Mouse (Mus musculus) forebrain, embryonic 12.5 days (tissue): ENCODE measurements around the gene Lemd1. TPM values are rescaled to one million over a fixed set of nuclear protein-coding genes. Genes with fewer than 3 reads are reported as not detected.
"Not testable (repeated sequence)": the region's sequence is repeated elsewhere in the genome, so short reads cannot be mapped to it uniquely, and the experiment has no call there.

Experiments used
- ATAC-seq: fragments of 200-750 bp; cut with Nextera tagmentation; 2 replicates; pipeline ENCODE4 v1.8.0; 2017; ENCODE audit warnings: moderate TSS enrichment; ENCODE audit not compliant: low FRiP score
- H3K27ac ChIP-seq: fragments of 300-500 bp; sonication (generic); 2 replicates; pipeline ENCODE4 v1.5.1; 2016; ENCODE audit warnings: mild to moderate bottlenecking
- H3K27me3 ChIP-seq: fragments of 300-500 bp; sonication (generic); 2 replicates; pipeline ENCODE4 v1.6.1; 2016; ENCODE audit warnings: mild to moderate bottlenecking
- H3K36me3 ChIP-seq: fragments of 300-500 bp; sonication (generic); replicated peaks from 2 replicates; pipeline ENCODE4 v1.6.1; 2016; ENCODE audit warnings: mild to moderate bottlenecking
- H3K4me1 ChIP-seq: fragments of 300-500 bp; sonication (generic); 2 replicates; pipeline ENCODE4 v1.6.1; 2016
- H3K4me2 ChIP-seq: fragments of 300-500 bp; sonication (generic); 2 replicates; pipeline ENCODE4 v1.6.1; 2016; ENCODE audit warnings: mild to moderate bottlenecking, moderate library complexity
- H3K4me3 ChIP-seq: fragments of 300-500 bp; sonication (generic); replicated peaks from 2 replicates; pipeline ENCODE4 v1.5.1; 2016; ENCODE audit warnings: mild to moderate bottlenecking
- H3K9ac ChIP-seq: fragments of 300-500 bp; sonication (generic); 2 replicates; pipeline ENCODE4 v1.6.1; 2016; ENCODE audit warnings: mild to moderate bottlenecking
- H3K9me3 ChIP-seq: fragments of 300-500 bp; sonication (generic); 2 replicates; pipeline ENCODE4 v1.6.1; 2016
- WGBS: fragments of 180-500 bp; shearing (Covaris S2); methylation state at CpG from one replicate; pipeline ENCODE4 v1.1.7; 2016; 5-methylcytosine and 5-hydroxymethylcytosine counted together
- polyA plus RNA-seq: library from polyadenylated mRNA; unstranded; fragments of >200 nt; fragmentation: Nextera tagmentation; extraction: Ambion mirVana; gene quantifications from 2 replicates; pipeline ENCODE4 v1.2.1, GENCODE M21; 2016

Lemd1 gene
- polyA plus RNA-seq, 1 experiment from 2014 or later: 12.3 TPM

DNA sequence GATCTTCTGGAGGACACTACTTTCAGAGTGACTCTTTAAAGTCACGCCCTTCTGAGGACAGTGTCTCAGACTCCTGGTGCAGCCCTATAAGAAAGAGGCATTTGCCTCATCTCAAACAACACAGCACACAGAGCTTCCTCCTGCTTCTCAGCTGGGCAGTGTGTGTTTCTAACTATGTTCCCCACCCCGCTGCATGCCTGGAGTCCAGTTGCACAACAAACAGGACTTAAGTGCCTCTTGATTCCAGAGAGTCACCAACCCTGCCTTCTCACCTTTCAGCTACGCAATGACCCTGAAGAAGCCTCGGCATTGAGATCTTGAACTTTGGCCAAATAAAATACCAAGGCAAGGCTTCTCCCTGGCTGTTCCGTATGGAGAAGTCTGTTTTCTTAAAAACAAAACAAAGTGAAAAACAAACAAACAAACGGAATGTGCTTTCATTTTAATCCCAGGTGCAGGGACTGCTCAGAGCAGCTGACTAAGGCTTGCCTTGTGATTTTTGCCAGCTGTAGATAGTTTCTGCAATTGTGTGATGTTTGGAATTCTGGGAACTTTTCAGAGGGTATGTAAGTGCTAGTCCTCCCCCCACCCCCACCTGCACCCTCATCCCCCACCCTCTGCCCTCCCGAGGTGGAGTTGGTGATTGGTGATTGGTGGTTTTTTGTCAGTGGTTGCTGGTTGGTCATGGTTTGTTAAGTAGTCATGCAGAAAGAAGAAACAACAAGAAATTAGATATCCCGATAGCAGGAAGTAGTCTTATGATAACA, 75.7 kb downstream of the Lemd1 start:
- Histone ChIP-seq H3K4me3 (no peak overlapping the region), H3K4me2 (no peak overlapping the region), H3K4me1 (peaks cover 13% of the 10 kb centered on the region), H3K27me3 (0 out of 2 replicates have a peak, but pooled peaks cover 2% of the 10 kb centered on the region), H3K9me3 (no peaks in the 10 kb centered on the region), H3K9ac (no peak overlapping the region), H3K27ac (no peak overlapping the region), H3K36me3 (no peaks in the 10 kb centered on the region)
- ATAC-seq: no peak
- 72% methylated on average over 8 of the region's 8 CpGs for WGBS

DNA sequence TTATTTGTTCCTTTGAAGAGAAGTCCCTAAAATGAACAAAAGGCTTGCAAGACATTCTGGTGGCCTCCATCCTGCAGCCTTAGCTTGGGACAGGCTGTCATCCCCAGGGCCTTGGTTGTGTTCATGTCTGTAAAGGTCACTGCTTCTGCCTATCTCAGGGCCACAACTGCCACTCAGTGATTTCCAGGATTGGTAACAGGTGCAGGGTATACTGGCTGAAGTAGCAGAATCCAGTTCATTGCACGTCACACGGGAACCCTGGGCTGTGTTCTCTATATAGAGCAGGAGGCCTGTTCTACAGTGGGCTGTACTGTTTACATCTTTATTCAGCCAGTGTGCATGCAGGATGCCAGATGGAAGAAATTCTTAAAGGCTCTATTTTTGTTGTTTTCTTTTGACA, 76.7 kb downstream of the Lemd1 start:
- Histone ChIP-seq H3K27me3 (0 out of 2 replicates have a peak, but pooled peaks cover 3% of the 10 kb centered on the region), H3K4me1 (peaks cover 13% of the 10 kb centered on the region), H3K4me3 (no peak overlapping the region), H3K27ac (no peak overlapping the region), H3K9me3 (no peaks in the 10 kb centered on the region), H3K9ac (no peak overlapping the region), H3K36me3 (no peaks in the 10 kb centered on the region), H3K4me2 (no peak overlapping the region)
- no peak for ATAC-seq
- WGBS: 51% methylated on average over 2 of the region's 2 CpGs

GRCm38 (mm10) chr1:132268418-132269060, 77.3 kb downstream of the Lemd1 start:
- Histone ChIP-seq H3K9me3 (no peaks in the 10 kb centered on the region), H3K4me3 (no peak overlapping the region), H3K9ac (no peak overlapping the region), H3K27ac (no peak overlapping the region), H3K4me2 (no peak overlapping the region), H3K36me3 (no peaks in the 10 kb centered on the region), H3K27me3 (0 out of 2 replicates have a peak, but pooled peaks cover 3% of the 10 kb centered on the region), H3K4me1 (peaks cover 13% of the 10 kb centered on the region)
- no peak for ATAC-seq
- 62% methylated on average over 7 of the region's 7 CpGs for WGBS

DNA sequence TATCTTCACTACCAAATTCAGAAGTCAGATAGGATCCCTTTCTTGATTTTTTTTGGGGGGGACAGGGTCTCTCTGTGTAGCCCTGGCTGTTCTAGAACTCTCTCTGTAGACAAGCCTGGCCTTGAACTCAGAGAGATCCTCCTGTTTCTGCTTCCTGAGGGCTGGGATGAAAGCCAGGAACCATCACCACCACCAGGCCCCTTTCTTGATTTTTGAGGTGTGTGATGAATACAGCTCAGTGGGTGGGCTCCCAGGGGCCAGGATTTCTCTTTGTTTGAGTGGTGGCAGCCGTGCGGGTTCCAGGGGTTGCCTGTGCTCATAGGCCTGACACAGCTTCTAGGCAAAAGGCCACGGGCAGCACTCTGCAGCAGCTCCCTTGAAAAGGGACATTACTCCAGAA, 80.0 kb downstream of the Lemd1 start:
- H3K4me3 ChIP-seq: no peak overlapping the region
- H3K27ac ChIP-seq: no peak overlapping the region
- no peaks in the 10 kb centered on the region for H3K9me3 ChIP-seq
- H3K36me3 ChIP-seq: no peaks in the 10 kb centered on the region
- peaks cover 7% of the 10 kb centered on the region for H3K4me1 ChIP-seq
- 0 out of 2 replicates have a peak, but pooled peaks cover 3% of the 10 kb centered on the region for H3K27me3 ChIP-seq
- WGBS: 56% methylated on average over 3 of the region's 3 CpGs
- no peak for ATAC-seq
- no peak overlapping the region for H3K9ac ChIP-seq
- no peak overlapping the region for H3K4me2 ChIP-seq

DNA sequence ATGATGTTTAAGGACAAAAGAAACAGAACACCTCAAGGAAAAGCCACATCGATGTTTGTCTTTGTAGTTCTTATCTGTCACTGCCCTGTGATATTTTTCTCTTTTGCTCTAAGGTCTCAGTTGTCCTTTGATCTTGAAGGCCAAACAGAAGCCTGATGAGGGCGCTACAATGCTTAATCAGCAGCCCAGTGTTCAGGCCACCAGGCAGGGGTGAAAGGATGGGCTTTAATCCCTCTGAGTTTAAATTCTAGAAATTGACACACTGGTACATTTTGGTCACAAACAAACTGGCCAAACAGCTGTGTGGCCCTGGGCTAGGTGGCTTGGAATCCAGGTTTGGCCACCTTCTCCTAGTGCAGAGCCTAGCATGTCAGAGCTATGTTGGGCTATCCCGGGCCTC, 85.5 kb downstream of the Lemd1 start:
- H3K4me1 ChIP-seq: peaks cover 8% of the 10 kb centered on the region
- no peak for ATAC-seq
- H3K27ac ChIP-seq: no peak overlapping the region
- H3K9ac ChIP-seq: no peak overlapping the region
- WGBS: 82% methylated on average over 3 of the region's 3 CpGs
- no peak overlapping the region for H3K4me3 ChIP-seq
- no peaks in the 10 kb centered on the region for H3K9me3 ChIP-seq
- no peaks in the 10 kb centered on the region for H3K36me3 ChIP-seq
- H3K4me2 ChIP-seq: no peak overlapping the region
- H3K27me3 ChIP-seq: 0 out of 2 replicates have a peak, but pooled peaks cover 8% of the 10 kb centered on the region

DNA sequence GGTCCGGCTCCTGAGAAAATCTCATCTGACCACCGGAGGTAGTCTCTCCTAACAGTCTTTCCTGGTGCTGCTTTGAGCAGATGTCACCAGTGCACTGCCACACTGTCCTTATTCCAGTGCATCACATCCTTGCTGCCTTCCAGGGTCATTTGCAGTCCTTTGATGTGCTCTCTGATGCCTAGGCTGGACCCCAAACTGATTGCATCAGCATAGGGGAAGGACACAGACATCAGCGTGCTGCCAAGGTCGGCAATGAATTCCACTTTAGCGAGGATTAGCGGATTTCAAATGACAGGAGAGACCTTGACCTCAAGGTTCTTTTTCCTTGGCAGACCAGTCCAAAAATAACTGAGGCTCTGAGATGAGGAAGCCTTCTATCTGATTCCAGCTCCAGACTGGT, 85.9 kb downstream of the Lemd1 start:
- no peaks in the 10 kb centered on the region for H3K9me3 ChIP-seq
- no peak overlapping the region for H3K4me3 ChIP-seq
- 0 out of 2 replicates have a peak, but pooled peaks cover 5% of the 10 kb centered on the region for H3K27me3 ChIP-seq
- H3K9ac ChIP-seq: no peak overlapping the region
- H3K27ac ChIP-seq: no peak overlapping the region
- no peaks in the 10 kb centered on the region for H3K36me3 ChIP-seq
- 81% methylated on average over 6 of the region's 6 CpGs for WGBS
- H3K4me2 ChIP-seq: no peak overlapping the region
- no peak for ATAC-seq
- peaks cover 12% of the 10 kb centered on the region for H3K4me1 ChIP-seq

DNA sequence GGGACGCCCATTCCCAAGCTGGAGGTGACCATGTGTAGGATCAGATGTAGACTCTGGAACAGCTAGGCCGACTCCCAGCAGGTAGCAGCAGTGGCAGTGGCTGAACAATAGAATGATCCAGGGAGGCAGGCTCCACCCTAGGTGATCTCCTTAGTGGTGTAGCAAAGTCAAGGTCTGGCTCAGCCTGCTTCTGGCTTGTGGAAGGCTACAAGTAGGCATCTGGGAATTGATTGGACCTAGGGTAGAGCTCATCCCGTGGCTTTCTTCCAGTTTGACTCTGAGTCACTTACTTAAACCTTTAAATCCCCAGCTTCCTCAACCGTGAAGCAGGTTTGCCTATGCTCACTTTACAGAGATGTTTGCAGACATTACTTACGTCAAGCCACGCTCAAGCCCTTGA, 89.4 kb downstream of the Lemd1 start:
- not testable (repeated sequence) for H3K9me3 ChIP-seq, H3K36me3 ChIP-seq, H3K4me2 ChIP-seq, H3K4me3 ChIP-seq, H3K9ac ChIP-seq, ATAC-seq, H3K27ac ChIP-seq
- H3K27me3 ChIP-seq: peaks cover 11% of the 10 kb centered on the region
- peaks cover 33% of the 10 kb centered on the region for H3K4me1 ChIP-seq
- 74% methylated on average over 6 of the region's 6 CpGs for WGBS

GRCm38 (mm10) chr1:132281523-132282176, 90.4 kb downstream of the Lemd1 start:
- no peaks in the 10 kb centered on the region for H3K36me3 ChIP-seq
- H3K4me3 ChIP-seq: no peak overlapping the region
- peak overlapping the region; percentile 25; the same call in 1 of the 2 replicates for H3K4me2 ChIP-seq
- peak; percentile 66 for ATAC-seq
- H3K4me1 ChIP-seq: peaks cover 37% of the 10 kb centered on the region
- H3K27me3 ChIP-seq: peaks cover 17% of the 10 kb centered on the region
- H3K9ac ChIP-seq: no peak overlapping the region
- H3K9me3 ChIP-seq: no peaks in the 10 kb centered on the region
- 6% methylated on average over 8 of the region's 8 CpGs for WGBS
- peak overlapping the region; percentile 78 for H3K27ac ChIP-seq

- Histone ChIP-seq H3K36me3 (no peaks in the 10 kb centered on the region), H3K27ac (peak overlapping the region; percentile 78), H3K9me3 (no peaks in the 10 kb centered on the region), H3K4me3 (no peak overlapping the region), H3K4me2 (no peak overlapping the region), H3K4me1 (peaks cover 40% of the 10 kb centered on the region), H3K9ac (no peak overlapping the region), H3K27me3 (peaks cover 17% of the 10 kb centered on the region)
- 82% methylated on average over 2 of the region's 2 CpGs for WGBS
- peak; percentile 18; the same call in 1 of the 2 replicates for ATAC-seq
These were observed 90.9 kb downstream of the Lemd1 start for GRCm38 (mm10) chr1:132282177-132282536.

DNA sequence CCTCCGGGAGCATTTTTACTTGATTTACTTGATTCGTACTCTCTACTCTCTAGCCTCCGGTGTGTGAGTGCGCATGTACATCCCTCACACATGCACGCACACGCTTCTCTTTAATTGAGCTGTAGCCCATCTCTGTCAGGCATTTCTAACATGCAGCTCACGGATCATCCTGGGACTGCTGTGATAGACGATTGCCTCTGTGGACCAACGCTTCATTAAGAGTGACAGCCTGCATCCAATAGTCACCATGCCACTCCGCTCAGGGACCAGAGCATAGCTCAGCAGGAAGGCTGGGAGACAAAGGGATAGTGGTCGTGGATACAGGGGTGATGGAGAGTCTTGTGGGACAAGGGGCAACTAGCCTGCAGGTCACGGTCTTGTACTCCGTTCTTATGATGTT, 91.8 kb downstream of the Lemd1 start:
- ATAC-seq: peak; percentile 65
- Histone ChIP-seq H3K9ac (no peak overlapping the region), H3K4me2 (no peak overlapping the region), H3K27me3 (peaks cover 17% of the 10 kb centered on the region), H3K27ac (peak overlapping the region; percentile 78), H3K4me3 (no peak overlapping the region), H3K36me3 (no peaks in the 10 kb centered on the region), H3K4me1 (peaks cover 49% of the 10 kb centered on the region), H3K9me3 (no peaks in the 10 kb centered on the region)
- 54% methylated on average over 13 of the region's 13 CpGs for WGBS

GRCm38 (mm10) chr1:132286735-132287134, 95.5 kb downstream of the Lemd1 start:
- 88% methylated on average over 1 of the region's 1 CpGs for WGBS
- Histone ChIP-seq H3K9ac (no peak overlapping the region), H3K4me2 (no peak overlapping the region), H3K27ac (no peak overlapping the region), H3K36me3 (no peaks in the 10 kb centered on the region), H3K9me3 (no peaks in the 10 kb centered on the region), H3K4me1 (peaks cover 70% of the 10 kb centered on the region), H3K4me3 (no peak overlapping the region), H3K27me3 (peaks cover 18% of the 10 kb centered on the region)
- no peak for ATAC-seq

- Histone ChIP-seq H3K27ac (peak overlapping the region; percentile 13; the same call in 1 of the 2 replicates), H3K4me3 (no peak overlapping the region), H3K9ac (no peak overlapping the region), H3K9me3 (no peaks in the 10 kb centered on the region), H3K4me2 (no peak overlapping the region), H3K27me3 (peaks cover 18% of the 10 kb centered on the region), H3K4me1 (peaks cover 70% of the 10 kb centered on the region), H3K36me3 (no peaks in the 10 kb centered on the region)
- ATAC-seq: no peak
- 81% methylated on average over 2 of the region's 2 CpGs for WGBS
These were observed 96.2 kb downstream of the Lemd1 start for GRCm38 (mm10) chr1:132287445-132287844.
